In the genomic region with DNA sequence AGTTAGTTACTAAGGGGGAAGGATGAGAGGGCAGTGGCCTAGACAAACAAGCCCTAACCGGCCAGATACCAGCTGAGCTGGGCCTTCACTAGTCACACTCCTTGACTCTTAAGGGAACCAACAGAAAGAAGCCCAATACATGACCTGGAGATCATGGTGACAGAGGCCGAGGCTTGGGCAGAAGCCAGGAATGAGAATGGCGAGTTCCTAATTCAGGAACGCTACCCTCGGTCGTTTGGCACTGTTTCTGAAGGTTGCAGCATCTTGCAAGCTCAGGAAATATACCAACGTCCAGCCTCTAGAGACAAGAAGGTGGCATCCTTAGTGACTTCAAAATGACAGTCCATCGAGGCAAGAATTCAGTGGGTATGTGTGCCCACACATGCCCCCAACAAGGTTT, we compare ENCODE assay signal across 13 mouse cellular contexts. TPM values are rescaled to one million over a fixed set of nuclear protein-coding genes. Genes with fewer than 3 reads are reported as not detected.
"Had no signal": no experiment of that assay in that cellular context is flagged by ENCODE, and none has a peak within 500 bp of the region (broad histone marks: within the 10 kb centered on the region; RNA-seq: fewer than 3 reads in every experiment).

No protein-coding gene starts in this region.

- H3K9me3 ChIP-seq: limb, embryonic 15.5 days; liver, embryonic 12.5 days; midbrain, embryonic 10.5 days; neural tube, embryonic 12.5 days had no signal

- ATAC-seq: liver, embryonic 12.5 days had no signal

- DNase-seq: kidney, postnatal 36 days; lung, embryonic 14.5 days; lung, postnatal 10 days; lung, postnatal 4 days; midbrain, embryonic 14.5 days had no signal

- H3K4me3 ChIP-seq: left cerebral cortex, adult 2 months; limb, embryonic 15.5 days; liver, embryonic 12.5 days; midbrain, embryonic 10.5 days; neural tube, embryonic 12.5 days had no signal

- H3K27ac ChIP-seq: kidney, postnatal 0 days; limb, embryonic 15.5 days; liver, embryonic 12.5 days; midbrain, embryonic 10.5 days; neural tube, embryonic 12.5 days; stomach, postnatal 0 days had no signal

- H3K9ac ChIP-seq: limb, embryonic 15.5 days; liver, embryonic 12.5 days; lung, embryonic 14.5 days; neural tube, embryonic 12.5 days had no signal

RNA-seq across cellular contexts. Expression of a gene that starts 1.2 kb away (rescaled TPM):
- total RNA-seq: neutrophil, adult 5-6 weeks had no signal
